Mouse (Mus musculus): ENCODE measurements around the gene Gm20388.

GRCm38 (mm10) chr8:123628253-123628967 is 3717.8 kb downstream of the Gm20388 start:
- TF ChIP-seq CTCF (IDR thresholded peaks at IDR 0.05; ENCODE audit: low read depth, low read length) (peak; percentile 74), POLR2A (IDR thresholded peaks at IDR 0.05; ENCODE audit: insufficient read depth, low read length) (no peak)

All from ES-Bruce4 (cell line).